Mouse (Mus musculus) embryonic facial prominence, embryonic 12.5 days (tissue): ENCODE measurements around the gene Fdx1l. TPM values are rescaled to one million over a fixed set of nuclear protein-coding genes. Genes with fewer than 3 reads are reported as not detected.

Source experiments
- ATAC-seq: fragments of 200-750 bp; cut with Nextera tagmentation; 2 replicates; pipeline ENCODE4 v1.8.0; 2017; ENCODE audit not compliant: insufficient number of reproducible peaks, insufficient read depth, low FRiP score, low TSS enrichment
- H3K27ac ChIP-seq: fragments of 300-500 bp; sonication (generic); 2 replicates; pipeline ENCODE4 v1.5.1; 2016; ENCODE audit warnings: mild to moderate bottlenecking
- H3K27me3 ChIP-seq: fragments of 300-500 bp; sonication (generic); 2 replicates; pipeline ENCODE4 v1.6.1; 2016; ENCODE audit warnings: mild to moderate bottlenecking, moderate library complexity
- H3K36me3 ChIP-seq: fragments of 300-500 bp; sonication (generic); 2 replicates; pipeline ENCODE4 v1.6.1; 2016; ENCODE audit warnings: mild to moderate bottlenecking
- H3K4me1 ChIP-seq: fragments of 300-500 bp; sonication (generic); 2 replicates; pipeline ENCODE4 v1.6.1; 2016
- H3K4me2 ChIP-seq: fragments of 300-500 bp; sonication (generic); replicated peaks from 2 replicates; pipeline ENCODE4 v1.6.1; 2016; ENCODE audit warnings: mild to moderate bottlenecking, moderate library complexity
- H3K4me3 ChIP-seq: fragments of 300-500 bp; sonication (generic); 2 replicates; pipeline ENCODE4 v1.5.1; 2016; ENCODE audit warnings: mild to moderate bottlenecking
- H3K9ac ChIP-seq: fragments of 300-500 bp; sonication (generic); 2 replicates; pipeline ENCODE4 v1.6.1; 2016; ENCODE audit warnings: mild to moderate bottlenecking, moderate library complexity
- H3K9me3 ChIP-seq: fragments of 300-500 bp; sonication (generic); 2 replicates; pipeline ENCODE4 v1.6.1; 2016; ENCODE audit warnings: mild to moderate bottlenecking, moderate library complexity
- WGBS: fragments of 180-500 bp; shearing (Covaris S2); methylation state at CpG from one replicate; pipeline ENCODE4 v1.1.7; 2016; 5-methylcytosine and 5-hydroxymethylcytosine counted together
- polyA plus RNA-seq: library from polyadenylated mRNA; unstranded; fragments of >200 nt; fragmentation: Nextera tagmentation; extraction: Ambion mirVana; gene quantifications from 2 replicates; pipeline ENCODE4 v1.2.1, GENCODE M21; 2016

Gene Fdx1l
- polyA plus RNA-seq, 1 experiment from 2014 or later, result 54.8 TPM

- Histone ChIP-seq H3K4me2 (no peak overlapping the region), H3K27ac (no peak overlapping the region)
- WGBS, result 85% methylated on average over 8 of the region's 8 CpGs
Observed at GRCm38 (mm10) chr9:21097793-21098192, 24.4 kb upstream of the Fdx1l start.

GRCm38 (mm10) chr9:21095958-21096357 is 22.5 kb upstream of the Fdx1l start:
- Histone ChIP-seq H3K9me3 (no peaks in the 10 kb centered on the region), H3K27me3 (no peaks in the 10 kb centered on the region), H3K27ac (no peak overlapping the region), H3K4me3 (no peak overlapping the region), H3K4me2 (no peak overlapping the region), H3K9ac (no peak overlapping the region), H3K4me1 (peaks cover 7% of the 10 kb centered on the region; the same call in 1 of the 2 replicates), H3K36me3 (no peaks in the 10 kb centered on the region)
- WGBS, result 88% methylated on average over 4 of the region's 4 CpGs
- no peak for ATAC-seq

More at GRCm38 (mm10) chr9:21097793-21098192, 24.4 kb upstream of the Fdx1l start:
- Histone ChIP-seq H3K9ac (no peak overlapping the region), H3K36me3 (no peaks in the 10 kb centered on the region), H3K9me3 (no peaks in the 10 kb centered on the region), H3K4me3 (no peak overlapping the region), H3K27me3 (no peaks in the 10 kb centered on the region), H3K4me1 (peaks cover 7% of the 10 kb centered on the region; the same call in 1 of the 2 replicates)
- ATAC-seq, result no peak

- H3K9me3 ChIP-seq, result no peaks in the 10 kb centered on the region
- H3K9ac ChIP-seq, result no peak overlapping the region
- ATAC-seq, result no peak
- no peak overlapping the region for H3K27ac ChIP-seq
- 95% methylated on average over 9 of the region's 9 CpGs for WGBS
- no peak overlapping the region for H3K4me3 ChIP-seq
- peaks cover 20% of the 10 kb centered on the region for H3K36me3 ChIP-seq
- H3K27me3 ChIP-seq, result no peaks in the 10 kb centered on the region
- peaks cover 11% of the 10 kb centered on the region for H3K4me1 ChIP-seq
- H3K4me2 ChIP-seq, result no peak overlapping the region
Observed at GRCm38 (mm10) chr9:21093423-21093822, 20.0 kb upstream of the Fdx1l start.

GRCm38 (mm10) chr9:21091707-21092320 is 18.4 kb upstream of the Fdx1l start, which contains the start of the genes Gm38431 and Raver1:
TSS of gene Gm38431 (minus strand) at chr9:21091997.
TSS of gene Raver1 (minus strand) at chr9:21092008.
- peak; percentile 98 for ATAC-seq
- no peaks in the 10 kb centered on the region for H3K9me3 ChIP-seq
- H3K4me1 ChIP-seq, result peaks cover 11% of the 10 kb centered on the region

GRCm38 (mm10) chr9:21090972-21091706 is 17.7 kb upstream of the Fdx1l start:
- peaks cover 41% of the 10 kb centered on the region for H3K36me3 ChIP-seq
- no peak for ATAC-seq
- H3K9ac ChIP-seq, result peak overlapping the region; percentile 70
- peaks cover 11% of the 10 kb centered on the region for H3K4me1 ChIP-seq
- H3K9me3 ChIP-seq, result no peaks in the 10 kb centered on the region
- WGBS, result 4% methylated on average over 24 of the region's 24 CpGs
- peak overlapping the region; percentile 67 for H3K4me3 ChIP-seq
- H3K4me2 ChIP-seq, result peak overlapping the region; percentile 91
- H3K27me3 ChIP-seq, result no peaks in the 10 kb centered on the region
- peak overlapping the region; percentile 89 for H3K27ac ChIP-seq

More at GRCm38 (mm10) chr9:21091707-21092320, 18.4 kb upstream of the Fdx1l start, which contains the start of the genes Gm38431 and Raver1:
- peak within 1 kb of the TSS; percentile 70 for H3K9ac ChIP-seq
- peak within 1 kb of the TSS; percentile 91 for H3K4me2 ChIP-seq
- H3K27me3 ChIP-seq, result no peaks in the 10 kb centered on the region
- peaks cover 35% of the 10 kb centered on the region for H3K36me3 ChIP-seq
- H3K27ac ChIP-seq, result peak within 1 kb of the TSS; percentile 89
- H3K4me3 ChIP-seq, result peak within 1 kb of the TSS; percentile 67
- under 1% methylated on average over 54 of the region's 54 CpGs for WGBS

GRCm38 (mm10) chr9:21090537-21090936 is 17.1 kb upstream of the Fdx1l start:
- peak overlapping the region; percentile 37; the same call in 1 of the 2 replicates for H3K27ac ChIP-seq
- 83% methylated on average over 1 of the region's 1 CpGs for WGBS
- ATAC-seq, result no peak

GRCm38 (mm10) chr9:21083324-21083723 is 9.9 kb upstream of the Fdx1l start:
- H3K27me3 ChIP-seq, result no peaks in the 10 kb centered on the region

More at GRCm38 (mm10) chr9:21090537-21090936, 17.1 kb upstream of the Fdx1l start:
- Histone ChIP-seq H3K4me2 (peak overlapping the region; percentile 91), H3K9me3 (no peaks in the 10 kb centered on the region), H3K27me3 (no peaks in the 10 kb centered on the region), H3K36me3 (peaks cover 47% of the 10 kb centered on the region), H3K4me3 (peak overlapping the region; percentile 67), H3K9ac (peak overlapping the region; percentile 70), H3K4me1 (peaks cover 11% of the 10 kb centered on the region)

GRCm38 (mm10) chr9:21081127-21081526 is 7.7 kb upstream of the Fdx1l start:
- Histone ChIP-seq H3K27me3 (no peaks in the 10 kb centered on the region), H3K4me1 (no peaks in the 10 kb centered on the region), H3K9ac (no peak overlapping the region), H3K36me3 (peaks cover 93% of the 10 kb centered on the region), H3K27ac (no peak overlapping the region), H3K9me3 (no peaks in the 10 kb centered on the region), H3K4me2 (no peak overlapping the region), H3K4me3 (no peak overlapping the region)
- ATAC-seq, result no peak
- WGBS, result 89% methylated on average over 9 of the region's 9 CpGs

More at GRCm38 (mm10) chr9:21083324-21083723, 9.9 kb upstream of the Fdx1l start:
- no peak overlapping the region for H3K9ac ChIP-seq
- peaks cover 94% of the 10 kb centered on the region for H3K36me3 ChIP-seq
- H3K4me1 ChIP-seq, result no peaks in the 10 kb centered on the region
- no peaks in the 10 kb centered on the region for H3K9me3 ChIP-seq
- H3K4me2 ChIP-seq, result no peak overlapping the region
- no peak overlapping the region for H3K27ac ChIP-seq
- WGBS, result 94% methylated on average over 3 of the region's 3 CpGs
- no peak for ATAC-seq
- H3K4me3 ChIP-seq, result no peak overlapping the region

GRCm38 (mm10) chr9:21075625-21076024 is 2.2 kb upstream of the Fdx1l start:
- Histone ChIP-seq H3K4me3 (no peak overlapping the region), H3K9ac (no peak overlapping the region), H3K27me3 (no peaks in the 10 kb centered on the region), H3K36me3 (peaks cover 71% of the 10 kb centered on the region), H3K4me1 (peaks cover 6% of the 10 kb centered on the region), H3K9me3 (no peaks in the 10 kb centered on the region), H3K27ac (no peak overlapping the region), H3K4me2 (no peak overlapping the region)
- ATAC-seq, result no peak
- WGBS, result 93% methylated on average over 3 of the region's 3 CpGs

- peaks cover 61% of the 10 kb centered on the region for H3K36me3 ChIP-seq
- no peak for ATAC-seq
- no peak overlapping the region for H3K4me3 ChIP-seq
- no peak overlapping the region for H3K9ac ChIP-seq
- no peak overlapping the region for H3K27ac ChIP-seq
- 79% methylated on average over 1 of the region's 1 CpGs for WGBS
- H3K27me3 ChIP-seq, result no peaks in the 10 kb centered on the region
- no peaks in the 10 kb centered on the region for H3K9me3 ChIP-seq
- 0 out of 2 replicates have a peak overlapping the region, but pooled peaks have one; percentile 78 for H3K4me2 ChIP-seq
- peaks cover 6% of the 10 kb centered on the region for H3K4me1 ChIP-seq
Observed at GRCm38 (mm10) chr9:21074173-21074572, 759 bp upstream of the Fdx1l start.

GRCm38 (mm10) chr9:21072641-21073040 is 773 bp downstream of the Fdx1l start:
- peaks cover 50% of the 10 kb centered on the region for H3K36me3 ChIP-seq
- no peaks in the 10 kb centered on the region for H3K9me3 ChIP-seq
- H3K27ac ChIP-seq, result no peak overlapping the region
- H3K4me3 ChIP-seq, result peak overlapping the region; percentile 89
- 15% methylated on average over 4 of the region's 4 CpGs for WGBS
- H3K27me3 ChIP-seq, result no peaks in the 10 kb centered on the region
- peak overlapping the region; percentile 78 for H3K4me2 ChIP-seq
- peaks cover 6% of the 10 kb centered on the region for H3K4me1 ChIP-seq
- no peak for ATAC-seq
- peak overlapping the region; percentile 77 for H3K9ac ChIP-seq
